Mouse (Mus musculus) urinary bladder, adult 18-20 months (tissue): ENCODE results near the gene Tmprss13.
A peak's percentile ranks its signal among the peaks of the same experiment; 100 is the strongest.

Experiments
- DNase-seq, 2 experiments: peaks; one replicate each; pipeline ENCODE4 v3.0.0; 2022; ENCODE audit warnings: low spot score in 2 of 2, mixed read lengths in 2 of 2

The Tmprss13 gene

DNA sequence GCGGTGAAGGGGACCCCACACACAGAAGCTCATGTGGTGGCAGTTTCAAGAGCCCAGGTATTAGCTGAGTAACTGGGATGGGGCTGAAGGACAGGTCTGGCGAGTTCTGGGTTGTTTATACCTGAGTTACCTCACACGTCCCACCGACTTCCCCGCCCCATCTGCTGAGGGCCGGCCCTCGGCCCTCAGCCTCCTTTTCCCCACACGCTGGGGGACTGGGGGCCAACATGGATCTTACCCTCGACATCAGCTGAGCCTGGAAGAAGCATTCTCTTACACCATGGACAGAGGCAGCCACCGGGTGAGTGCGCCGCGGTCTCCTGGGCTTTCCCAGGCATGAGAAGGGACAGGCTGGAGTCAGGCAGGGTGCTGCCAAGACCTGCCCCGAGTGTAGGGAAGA, at the start of gene Tmprss13:
TSS of gene Tmprss13 (plus strand) at position 246 of the 400 bp plus-strand sequence.
- DNase-seq = peak; percentile 67 to 70

- no peak for DNase-seq
These were observed 46.7 kb upstream of the Tmprss13 start for GRCm38 (mm10) chr9:45272213-45272612.

- no peak for DNase-seq
These were observed 44.7 kb upstream of the Tmprss13 start for GRCm38 (mm10) chr9:45274218-45274617.

DNA sequence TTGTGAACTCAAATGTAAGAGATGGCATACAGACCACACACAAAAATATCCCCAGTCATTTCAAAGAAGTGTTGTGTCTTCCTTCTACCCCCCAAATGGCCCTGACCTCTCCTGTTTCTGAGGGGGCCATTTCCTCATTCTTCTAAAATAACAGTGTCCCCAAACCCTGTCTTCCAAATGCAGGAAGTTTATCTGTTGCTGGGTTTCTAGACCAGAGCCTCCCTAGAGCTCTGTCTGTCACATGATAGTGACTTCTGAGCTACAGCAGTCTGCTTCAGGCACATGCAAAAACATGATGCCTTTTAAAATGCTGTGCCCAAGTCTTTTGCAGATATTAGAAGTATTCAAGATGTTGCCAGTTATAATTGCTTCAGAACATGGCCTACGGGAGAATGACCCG, 44.3 kb upstream of the Tmprss13 start:
- no peak for DNase-seq

- DNase-seq = no peak
These were observed 38.8 kb upstream of the Tmprss13 start for GRCm38 (mm10) chr9:45280059-45280458.

DNA sequence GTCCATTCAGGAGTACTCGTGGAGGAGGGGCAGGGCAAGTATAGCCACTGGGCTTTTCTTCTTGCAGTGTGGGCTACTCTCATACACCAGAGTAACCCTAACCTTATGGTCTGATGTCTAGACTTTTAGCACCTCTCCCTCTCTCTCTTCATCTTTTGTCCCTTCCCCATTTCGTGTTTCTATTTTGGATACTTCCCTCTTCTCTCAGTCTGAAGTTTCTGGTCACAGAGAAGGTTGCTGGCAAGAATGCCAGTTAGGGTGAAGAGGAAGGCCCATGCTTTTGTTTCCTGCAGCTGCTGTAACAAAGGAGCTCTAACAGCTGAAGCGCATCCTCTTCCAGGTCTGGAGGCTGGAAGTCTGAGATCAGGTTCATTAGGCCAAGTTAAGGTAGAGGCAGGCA, 38.0 kb upstream of the Tmprss13 start:
- DNase-seq = no peak

- no peak for DNase-seq
These were observed 36.4 kb upstream of the Tmprss13 start for GRCm38 (mm10) chr9:45282466-45282865.

GRCm38 (mm10) chr9:45291481-45292168, 27.3 kb upstream of the Tmprss13 start:
- no peak for DNase-seq

DNA sequence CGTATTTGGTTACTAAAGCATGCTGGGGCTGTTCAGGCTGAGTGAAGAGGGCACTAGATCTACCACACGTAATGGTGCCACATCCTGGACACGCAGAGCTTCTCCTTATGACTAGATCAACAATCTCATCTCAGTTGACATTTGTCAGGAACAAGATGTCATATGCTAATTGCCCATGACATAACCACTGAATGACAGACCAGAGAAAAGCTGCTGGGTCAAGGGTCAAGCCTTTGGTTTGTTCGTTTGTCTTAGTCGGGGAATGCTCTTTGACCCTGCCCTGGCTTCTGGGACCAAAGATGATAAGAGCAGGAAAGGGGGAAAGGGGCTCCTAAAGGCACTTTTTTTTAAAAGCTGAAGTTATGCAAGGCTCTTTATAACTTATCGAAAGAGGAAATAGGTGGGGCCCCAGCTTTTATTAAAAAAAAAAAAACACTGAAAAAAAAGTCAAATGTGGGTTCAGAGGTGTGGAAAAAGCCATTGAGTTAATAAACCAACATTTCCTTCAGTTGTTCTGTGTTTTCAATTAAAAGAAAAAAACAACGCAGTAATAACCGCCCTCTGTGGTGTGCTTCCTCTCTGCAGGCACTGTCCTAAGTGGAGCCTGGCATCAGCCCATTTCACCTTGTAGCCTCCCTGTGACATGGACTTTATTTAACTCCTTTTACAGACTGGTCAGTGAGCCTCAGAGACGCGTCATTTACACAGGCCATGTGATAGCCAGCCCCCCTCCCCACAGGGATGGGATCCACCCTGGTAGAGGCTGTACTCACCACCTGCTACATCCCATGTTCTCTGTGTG, 24.5 kb upstream of the Tmprss13 start:
- no peak for DNase-seq

DNA sequence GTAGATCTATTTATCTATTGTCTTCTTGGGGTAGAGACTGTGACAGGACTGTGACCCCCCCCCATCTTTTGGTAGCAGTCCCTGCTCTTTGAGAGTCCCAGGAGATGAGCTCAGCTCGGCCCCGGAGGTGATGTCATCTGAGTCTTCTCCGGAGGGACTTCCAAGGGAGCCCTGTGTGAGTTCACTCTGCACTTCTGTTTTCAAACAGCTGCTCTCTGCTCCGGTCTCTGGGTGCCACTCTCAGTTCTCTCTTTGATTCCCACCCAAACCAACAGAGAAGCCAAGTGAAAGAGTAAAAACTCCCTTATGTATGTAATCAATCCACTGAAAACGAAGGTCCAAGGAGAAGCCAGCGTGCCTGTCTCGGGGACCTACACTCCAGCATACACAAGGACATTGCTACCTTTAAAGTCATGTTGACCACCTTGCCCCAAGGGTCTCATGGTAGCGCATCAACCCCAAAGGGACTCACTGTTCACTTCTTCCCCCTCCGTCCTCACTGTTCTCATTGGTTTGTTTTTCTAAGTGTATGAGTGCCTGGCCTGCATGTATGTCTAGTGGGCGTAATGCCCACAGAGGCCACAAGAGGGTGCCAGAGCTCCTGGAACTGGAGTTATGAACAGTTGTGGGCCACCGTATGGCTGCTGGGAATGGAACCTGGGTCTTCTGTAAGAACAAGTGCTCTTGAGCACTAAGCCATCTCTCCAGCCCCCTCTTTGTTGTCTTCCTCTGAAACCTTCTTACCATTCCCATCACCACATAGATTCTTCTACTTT, 19.5 kb upstream of the Tmprss13 start:
- DNase-seq = no peak

DNA sequence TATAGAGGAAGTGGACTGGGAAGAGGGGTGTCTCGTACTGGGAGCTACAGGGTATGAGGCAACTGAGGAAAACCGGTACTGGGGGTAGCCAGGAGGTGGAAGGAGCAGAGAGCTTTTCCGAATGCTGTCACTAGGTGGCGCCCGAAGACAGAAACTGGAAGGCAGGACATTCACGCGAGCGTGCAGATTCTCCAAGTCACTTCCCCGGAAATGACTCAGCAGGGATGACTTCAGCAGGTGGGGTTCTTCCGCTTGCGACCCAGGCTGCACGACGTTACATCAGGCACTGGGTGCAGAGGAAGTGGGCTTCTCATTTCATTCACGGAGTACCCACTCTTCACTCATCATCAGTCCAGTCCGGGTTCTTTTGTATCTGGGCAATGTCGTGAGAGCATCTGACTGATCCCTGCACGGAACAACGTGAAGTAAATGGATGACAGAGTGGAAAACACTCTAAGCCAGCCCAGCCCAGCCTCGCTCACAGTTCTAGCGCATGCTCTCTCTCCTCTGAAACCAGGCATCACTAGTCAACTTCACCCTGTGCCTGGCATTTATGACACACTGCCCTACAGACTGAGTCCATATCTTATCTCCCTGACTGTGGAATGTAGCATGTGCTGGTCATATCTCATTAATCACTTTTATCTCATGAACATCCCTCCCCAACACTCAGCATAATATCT, 18.3 kb upstream of the Tmprss13 start:
- DNase-seq = peak; percentile 87 to 92

- DNase-seq = no peak
These were observed 17.1 kb upstream of the Tmprss13 start for GRCm38 (mm10) chr9:45301771-45302170.

DNA sequence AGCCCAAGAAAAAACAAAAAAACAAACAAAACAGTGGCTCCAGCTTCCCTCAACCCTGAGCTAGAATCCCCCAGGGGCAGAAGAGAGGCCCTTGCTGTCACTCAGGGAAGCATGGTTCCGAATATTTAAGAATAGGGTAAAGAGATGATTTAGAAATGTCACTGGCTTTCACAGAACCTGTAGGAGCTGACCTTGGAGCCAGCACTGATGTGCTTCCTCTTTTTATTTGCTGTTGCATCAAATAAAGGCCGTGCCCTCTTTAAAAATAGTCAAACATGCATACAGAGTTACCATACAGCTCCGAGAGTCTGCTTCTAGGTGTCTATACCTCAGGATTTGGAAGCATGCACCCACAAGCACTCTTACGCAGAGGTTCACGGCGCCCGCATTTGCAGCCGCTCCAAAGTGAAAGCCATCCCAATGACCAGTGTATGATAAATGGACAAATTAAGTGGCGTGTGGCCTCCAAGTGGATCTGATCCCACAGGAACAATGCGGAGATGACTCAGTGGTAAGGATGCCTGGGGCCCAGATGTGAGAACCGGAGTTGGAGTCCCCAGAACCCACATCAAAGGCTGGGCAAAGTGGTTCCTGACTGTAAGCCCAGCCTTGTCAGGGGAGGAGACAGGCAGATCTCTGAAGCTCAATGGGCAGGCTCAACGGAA, 12.0 kb upstream of the Tmprss13 start:
- no peak for DNase-seq

- DNase-seq = no peak
These were observed 10.4 kb upstream of the Tmprss13 start for GRCm38 (mm10) chr9:45308521-45308920.

- DNase-seq = no peak
These were observed 7.0 kb upstream of the Tmprss13 start for GRCm38 (mm10) chr9:45311858-45312257.

DNA sequence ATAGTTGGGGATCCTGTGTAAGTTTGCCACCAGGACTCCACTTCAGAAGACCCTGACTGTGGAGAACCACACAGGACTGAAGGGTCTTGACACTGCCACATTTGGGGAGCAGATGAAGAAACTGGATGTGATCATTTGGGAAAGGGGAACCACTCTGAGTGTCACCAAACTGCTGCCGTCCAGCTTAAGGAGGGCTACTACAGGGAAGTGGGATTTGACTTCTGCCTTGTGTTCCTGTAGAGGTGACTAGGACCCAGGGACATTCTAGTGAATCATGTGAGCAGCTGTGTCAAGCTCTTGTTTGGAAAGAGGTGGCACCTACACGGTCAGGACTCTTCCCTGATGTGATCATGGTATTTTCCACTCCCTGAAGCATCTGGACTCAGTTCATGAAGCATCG, 5.0 kb upstream of the Tmprss13 start:
- no peak for DNase-seq

DNA sequence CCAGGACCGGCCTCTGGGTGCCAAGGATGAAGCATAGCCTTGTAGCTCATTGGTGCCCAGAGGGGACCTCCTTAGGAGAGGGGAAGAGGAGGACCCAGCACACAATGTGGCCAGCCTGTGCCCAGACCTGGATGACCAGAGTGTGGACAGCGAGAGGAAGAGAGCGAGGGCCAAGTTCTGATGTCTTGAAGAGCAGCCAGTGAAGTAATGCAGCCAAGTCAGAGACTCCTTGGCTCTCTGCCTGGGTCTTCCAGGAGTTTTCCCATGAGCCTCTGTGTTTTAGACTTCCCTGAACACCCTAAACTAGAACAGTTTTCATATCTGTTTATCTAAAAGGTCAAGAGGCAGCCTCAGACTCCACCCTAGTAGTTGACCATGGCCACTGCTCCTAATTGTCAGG, 1.3 kb upstream of the Tmprss13 start:
- no peak for DNase-seq

DNA sequence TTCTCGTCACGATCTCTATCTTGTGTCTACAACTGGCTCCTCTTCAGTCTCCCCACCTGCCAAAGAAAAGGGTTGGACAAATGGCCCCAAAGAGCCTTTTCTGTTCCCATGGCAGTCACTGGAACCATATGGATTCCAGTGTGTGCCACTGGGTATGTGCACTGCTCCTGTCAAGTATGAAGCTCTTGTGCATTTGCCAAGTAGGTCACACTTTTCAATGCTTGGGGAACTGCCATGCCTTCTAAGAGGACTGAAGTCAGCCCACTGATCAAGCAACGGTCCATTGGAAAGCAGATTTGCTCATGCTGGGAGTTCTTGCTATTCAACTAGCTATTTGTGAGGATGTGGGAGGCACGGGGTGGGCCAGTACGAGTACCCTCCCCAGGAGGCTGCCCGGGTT, 2.6 kb downstream of the Tmprss13 start:
- DNase-seq = no peak

GRCm38 (mm10) chr9:45321946-45322430, 3.1 kb downstream of the Tmprss13 start:
- DNase-seq = no peak

DNA sequence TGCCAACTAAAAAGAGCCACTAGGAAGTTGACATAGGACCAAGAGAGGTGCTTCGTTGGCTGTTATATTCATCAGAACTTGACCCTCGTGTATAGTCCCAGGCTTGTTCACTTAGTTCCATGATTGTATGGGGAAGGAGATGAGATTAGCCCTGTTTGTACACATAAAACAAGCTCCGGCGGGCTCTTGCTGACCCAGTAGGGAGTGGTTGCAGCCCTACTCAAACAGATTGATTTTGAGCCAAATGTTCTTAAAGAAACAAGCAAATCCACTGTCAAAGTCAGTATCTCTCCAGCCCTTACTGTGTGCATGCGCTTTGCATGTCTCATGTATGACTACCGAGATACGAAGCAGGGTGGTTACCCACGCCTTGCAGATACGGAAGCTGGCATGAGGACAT, 7.5 kb downstream of the Tmprss13 start:
- peak in 1 of 2 experiments; percentile 61 for DNase-seq

- DNase-seq = no peak
These were observed 9.4 kb downstream of the Tmprss13 start for GRCm38 (mm10) chr9:45328263-45328662.
